Mouse (Mus musculus) heart, adult 2 months (tissue): Measurements from ENCODE around the gene Pdpk1.

Experiments
- CTCF ChIP-seq: fragments of 200-600 bp; IDR thresholded peaks from 2 replicates; pipeline ENCODE4 v1.8.1; 2022; ENCODE audit warnings: antibody characterized with exemption, mild to moderate bottlenecking, moderate library complexity
- EP300 ChIP-seq: fragments of 200-500 bp; IDR thresholded peaks from 2 replicates; pipeline ENCODE4 v1.6.1; 2011; ENCODE audit warnings: low read depth, low read length, control low read depth; ENCODE audit not compliant: insufficient read depth
- POLR2A ChIP-seq: fragments of 200-500 bp; IDR thresholded peaks from 2 replicates; pipeline ENCODE4 v1.6.1; 2011; ENCODE audit warnings: mild to moderate bottlenecking, low read depth, low read length, control low read depth; ENCODE audit not compliant: insufficient read depth

DNA sequence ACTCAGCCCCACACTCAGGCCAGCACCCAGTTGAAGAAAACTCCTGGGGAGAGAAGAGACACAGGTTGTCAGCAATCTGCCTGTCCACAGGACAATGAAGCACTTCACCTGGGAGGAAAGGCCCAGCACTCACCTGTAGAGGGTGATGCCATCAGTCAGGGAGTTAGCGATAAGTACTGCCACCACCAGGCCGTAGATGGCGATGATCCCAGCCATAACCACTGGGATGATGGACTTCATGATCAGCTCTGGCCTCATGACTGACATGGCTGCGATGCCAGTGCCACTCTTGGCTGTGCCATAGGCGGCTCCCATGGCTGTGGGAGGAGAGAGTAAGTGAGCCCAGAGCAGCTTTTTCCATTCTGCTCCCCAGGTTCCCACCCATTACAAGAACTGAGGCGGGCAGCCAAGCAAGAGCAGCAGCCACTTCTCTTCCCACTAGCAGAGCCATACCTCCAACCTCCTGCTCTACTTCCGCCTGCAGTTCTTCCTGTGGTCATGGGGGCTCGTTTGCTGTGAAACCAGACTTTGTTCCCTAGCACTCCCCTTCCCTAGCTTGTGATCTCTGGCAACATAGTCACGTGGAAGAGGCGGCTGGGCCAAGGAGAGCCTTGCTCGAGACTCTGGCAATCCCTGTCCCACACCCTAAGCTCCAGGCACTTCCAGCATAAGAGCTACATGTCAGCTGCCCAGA lies 14.0 kb upstream of the Pdpk1 start:
- TF ChIP-seq CTCF = no peak
- TF ChIP-seq EP300 = no peak
- TF ChIP-seq POLR2A = no peak
